Mouse (Mus musculus) forebrain, postnatal 0 days (tissue): ENCODE measurements around the gene Nhlh1. TPM values are rescaled to one million over a fixed set of nuclear protein-coding genes. Genes with fewer than 3 reads are reported as not detected.
A peak's percentile ranks its signal among the peaks of the same experiment; 100 is the strongest.

ENCODE experiments used
- ATAC-seq: fragments of 200-750 bp; cut with Nextera tagmentation; 2 replicates; pipeline ENCODE4 v1.8.0; 2017; ENCODE audit warnings: mild to moderate bottlenecking, moderate library complexity
- DNase-seq: peaks from one replicate; pipeline ENCODE4 v3.0.0-alpha.2; 2015
- H3K27ac ChIP-seq: fragments of 300-500 bp; sonication (generic); 2 replicates; pipeline ENCODE4 v1.5.1; 2014; ENCODE audit warnings: low read depth, mild to moderate bottlenecking, antibody characterized with exemption, low read length, moderate library complexity, mixed read lengths
- H3K27me3 ChIP-seq: fragments of 300-500 bp; sonication (generic); 2 replicates; pipeline ENCODE4 v1.6.1; 2014; ENCODE audit warnings: mild to moderate bottlenecking, low read length, mixed read lengths; ENCODE audit not compliant: insufficient read depth
- H3K36me3 ChIP-seq: fragments of 300-500 bp; sonication (generic); 2 replicates; pipeline ENCODE4 v1.6.1; 2014; ENCODE audit warnings: mild to moderate bottlenecking, moderate library complexity; ENCODE audit not compliant: insufficient read depth
- H3K4me1 ChIP-seq: fragments of 300-500 bp; sonication (generic); 2 replicates; pipeline ENCODE4 v1.6.1; 2014; ENCODE audit warnings: antibody characterized with exemption; ENCODE audit not compliant: insufficient read depth
- H3K4me2 ChIP-seq: fragments of 300-500 bp; sonication (generic); 2 replicates; pipeline ENCODE4 v1.6.1; 2014; ENCODE audit warnings: low read depth, mild to moderate bottlenecking, moderate library complexity
- H3K4me3 ChIP-seq: fragments of 300-500 bp; sonication (generic); 2 replicates; pipeline ENCODE4 v1.5.1; 2014; ENCODE audit warnings: low read depth, low read length, mixed read lengths
- H3K9ac ChIP-seq: fragments of 300-500 bp; sonication (generic); 2 replicates; pipeline ENCODE4 v1.6.1; 2014; ENCODE audit warnings: mild to moderate bottlenecking
- H3K9me3 ChIP-seq: fragments of 300-500 bp; sonication (generic); 2 replicates; pipeline ENCODE4 v1.6.1; 2016; ENCODE audit warnings: low read length
- CTCF ChIP-seq: sonication (generic); IDR thresholded peaks from 2 replicates; pipeline ENCODE4 v1.5.1; 2016; ENCODE audit warnings: antibody characterized with exemption, control low read depth, low read depth
- WGBS: fragments of 180-500 bp; shearing (Covaris S2); extraction: QIAGEN DNeasy Blood & Tissue Kit; methylation state at CpG from one replicate; pipeline ENCODE4 v1.1.7; 2014; 5-methylcytosine and 5-hydroxymethylcytosine counted together
- polyA plus RNA-seq: library from polyadenylated mRNA; unstranded; fragments of >200 nt; fragmentation: Nextera tagmentation; extraction: Ambion mirVana; gene quantifications from 2 replicates; pipeline ENCODE4 v1.2.1, GENCODE M21; 2015
- total RNA-seq: library from RNA; depleted of rRNA; stranded (reverse); fragments of >200 nt; gene quantifications from 2 replicates; pipeline ENCODE4 v1.2.3, GENCODE M21; 2014

The Nhlh1 gene
- total and polyA plus RNA-seq, 2 experiments from 2014 or later, result 0.47 to 0.95 TPM

DNA sequence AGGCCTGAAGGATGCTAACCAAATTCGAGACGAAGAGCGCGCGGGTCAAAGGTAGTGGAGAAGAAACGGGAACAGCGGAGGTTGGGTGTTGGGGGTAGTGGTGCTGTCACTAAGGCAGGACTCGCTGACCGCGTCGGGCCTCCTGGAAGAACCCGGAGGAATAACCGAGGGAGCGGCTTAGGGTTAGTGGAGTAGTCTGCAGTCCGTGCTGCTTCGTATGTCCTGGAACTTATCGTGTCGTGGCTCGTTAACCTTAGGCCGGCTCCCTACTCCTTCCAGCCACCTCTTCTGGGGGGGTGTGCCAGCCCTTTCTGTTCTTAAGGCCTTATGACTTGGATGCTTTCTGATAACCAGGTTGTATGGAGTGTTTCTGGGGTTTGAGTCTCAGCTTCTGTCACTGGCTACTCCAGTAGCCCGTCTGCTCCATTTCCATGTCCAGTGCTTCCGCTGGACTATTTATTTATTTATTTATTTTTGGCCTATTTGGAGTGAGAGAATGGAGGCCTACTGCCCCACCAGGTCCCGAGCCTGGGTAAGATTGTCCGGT is 25.6 kb upstream of the Nhlh1 start:
- H3K4me3 ChIP-seq, result peak overlapping the region; percentile 65
- peaks cover 15% of the 10 kb centered on the region for H3K36me3 ChIP-seq
- ATAC-seq, result peak; percentile 54
- peak overlapping the region; percentile 87 for H3K27ac ChIP-seq
- TF ChIP-seq CTCF, result no peak
- H3K9ac ChIP-seq, result peak overlapping the region; percentile 68
- 2% methylated on average over 24 of the region's 24 CpGs for WGBS
- no peaks in the 10 kb centered on the region for H3K9me3 ChIP-seq
- no peak for DNase-seq
- no peaks in the 10 kb centered on the region for H3K27me3 ChIP-seq
- peak overlapping the region; percentile 74 for H3K4me2 ChIP-seq
- peaks cover 11% of the 10 kb centered on the region for H3K4me1 ChIP-seq

DNA sequence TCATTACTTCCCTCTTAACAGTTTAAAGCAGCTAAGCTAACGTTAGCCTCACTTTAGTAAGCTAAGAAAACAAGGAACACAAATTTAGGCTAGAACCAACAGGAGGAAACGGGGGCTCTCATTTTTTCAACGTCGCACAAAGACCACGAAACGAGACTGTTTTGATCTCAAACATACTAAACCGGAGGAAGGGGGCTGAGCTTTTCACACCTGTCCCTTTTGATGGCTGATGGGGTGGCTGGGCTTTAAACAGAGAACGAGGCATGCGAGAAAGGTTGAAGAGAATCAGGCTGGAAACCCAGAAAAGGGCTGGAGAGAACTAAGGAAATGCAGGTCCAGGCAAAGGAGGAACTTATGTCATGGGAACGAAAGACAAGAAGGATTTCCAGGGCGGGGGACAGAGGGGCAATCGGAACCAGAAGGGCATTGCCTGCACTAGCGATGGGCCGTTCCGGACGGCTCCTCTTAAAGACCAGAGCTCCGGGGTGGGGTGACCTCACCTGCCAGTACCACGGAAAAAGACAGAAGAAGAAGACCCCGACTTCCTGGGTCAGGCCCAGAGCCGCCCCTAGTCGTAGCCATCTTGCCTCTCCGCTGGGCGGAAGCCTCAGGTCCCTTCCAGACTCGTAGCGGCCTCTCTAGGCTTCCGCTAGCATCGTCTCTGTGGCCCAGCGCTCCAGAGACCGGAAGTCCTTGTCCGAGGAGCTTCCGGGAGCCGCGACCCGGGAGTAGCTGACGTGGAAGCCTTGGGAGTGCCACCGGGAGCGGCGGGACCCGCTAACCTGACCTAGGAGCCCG is 24.9 kb upstream of the Nhlh1 start, which contains the start of the genes Copa and Ncstn:
Copa (plus strand) TSS at position 429 of the 798 bp plus-strand sequence.
Ncstn (minus strand) TSS at position 695 of the 798 bp plus-strand sequence.
- H3K9me3 ChIP-seq, result no peaks in the 10 kb centered on the region
- no peaks in the 10 kb centered on the region for H3K27me3 ChIP-seq
- peak within 1 kb of the TSS; percentile 74 for H3K4me2 ChIP-seq
- peaks cover 15% of the 10 kb centered on the region for H3K36me3 ChIP-seq
- H3K4me1 ChIP-seq, result peaks cover 11% of the 10 kb centered on the region
- TF ChIP-seq CTCF, result peak; percentile 65
- WGBS, result under 1% methylated on average over 40 of the region's 40 CpGs
- peak within 1 kb of the TSS; percentile 87 for H3K27ac ChIP-seq
- DNase-seq (peak; percentile 96), ATAC-seq (peak; percentile 99)
- peak within 1 kb of the TSS; percentile 65 for H3K4me3 ChIP-seq
- peak within 1 kb of the TSS; percentile 68 for H3K9ac ChIP-seq

DNA sequence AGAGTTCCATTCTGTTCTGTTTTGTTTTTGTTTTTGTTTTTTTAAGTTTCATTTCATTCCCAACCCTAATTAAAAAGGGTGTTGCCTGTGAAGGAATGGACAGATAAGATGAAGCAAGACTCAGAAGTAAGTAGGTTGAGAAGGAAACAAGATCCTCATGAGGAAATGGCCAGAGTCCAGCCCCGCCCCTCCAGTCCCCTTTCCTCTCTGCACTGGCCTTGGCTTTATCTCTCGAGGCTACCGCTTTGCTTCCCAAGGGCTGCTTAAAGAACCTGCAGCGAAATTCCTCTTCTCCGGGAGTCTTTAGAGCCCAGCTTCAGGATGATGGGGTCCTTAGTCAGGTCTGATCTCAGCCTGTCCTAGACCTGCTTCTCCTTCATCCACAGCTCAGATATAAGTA is 20.6 kb upstream of the Nhlh1 start:
- DNase-seq (no peak), ATAC-seq (no peak)
- H3K36me3 ChIP-seq, result peaks cover 40% of the 10 kb centered on the region
- WGBS, result 80% methylated on average over 5 of the region's 5 CpGs
- no peaks in the 10 kb centered on the region for H3K4me1 ChIP-seq
- H3K27ac ChIP-seq, result no peak overlapping the region
- no peak overlapping the region for H3K4me3 ChIP-seq
- H3K4me2 ChIP-seq, result no peak overlapping the region
- no peaks in the 10 kb centered on the region for H3K27me3 ChIP-seq
- H3K9me3 ChIP-seq, result no peaks in the 10 kb centered on the region
- no peak overlapping the region for H3K9ac ChIP-seq
- no peak for TF ChIP-seq CTCF

DNA sequence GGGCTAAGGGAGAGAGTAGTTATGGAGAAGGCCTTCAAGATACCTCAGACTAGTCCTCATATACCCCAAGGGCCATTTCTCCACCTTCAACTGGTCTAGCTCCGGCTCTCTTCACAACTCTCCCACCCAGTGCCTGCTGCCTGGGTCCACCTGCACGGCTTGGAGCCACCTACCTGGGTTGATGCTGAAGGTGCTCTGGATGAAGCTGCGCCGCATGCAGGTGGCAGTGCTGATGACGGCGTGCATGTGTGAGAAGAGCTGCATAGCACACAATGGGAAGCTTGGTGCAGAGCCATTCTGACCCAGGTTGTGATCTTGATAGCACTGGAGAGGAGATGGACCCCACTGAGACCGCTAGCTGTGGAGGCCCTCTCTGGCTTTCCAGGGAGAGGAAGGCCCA is 15.2 kb upstream of the Nhlh1 start:
- H3K9me3 ChIP-seq, result no peaks in the 10 kb centered on the region
- peaks cover 79% of the 10 kb centered on the region for H3K36me3 ChIP-seq
- H3K9ac ChIP-seq, result no peak overlapping the region
- H3K4me3 ChIP-seq, result no peak overlapping the region
- 97% methylated on average over 7 of the region's 7 CpGs for WGBS
- TF ChIP-seq CTCF, result no peak
- DNase-seq, result no peak
- no peak for ATAC-seq
- H3K27me3 ChIP-seq, result no peaks in the 10 kb centered on the region
- H3K27ac ChIP-seq, result no peak overlapping the region
- H3K4me2 ChIP-seq, result no peak overlapping the region
- no peaks in the 10 kb centered on the region for H3K4me1 ChIP-seq

DNA sequence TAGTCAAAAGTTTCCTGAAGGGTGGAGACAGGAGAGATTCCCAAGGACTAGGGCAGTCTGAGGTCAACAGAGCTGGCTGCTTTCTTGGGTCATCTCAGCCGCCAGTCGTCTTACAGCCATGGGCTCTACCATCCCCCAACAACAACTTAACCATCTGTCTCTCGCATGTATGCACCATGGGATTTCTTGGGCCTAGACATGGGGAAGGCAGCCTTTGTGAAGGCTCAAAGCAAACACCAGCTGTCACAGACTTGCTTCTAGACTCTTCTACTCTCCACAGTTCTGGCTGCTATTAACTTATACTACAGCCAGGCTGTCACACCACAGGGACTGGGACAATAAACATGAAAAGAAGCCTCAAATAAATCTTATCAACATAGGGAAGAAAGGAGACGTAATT is 14.2 kb upstream of the Nhlh1 start:
- Histone ChIP-seq H3K36me3 (peaks cover 89% of the 10 kb centered on the region), H3K27me3 (no peaks in the 10 kb centered on the region), H3K27ac (no peak overlapping the region), H3K4me3 (no peak overlapping the region), H3K9me3 (no peaks in the 10 kb centered on the region), H3K4me1 (no peaks in the 10 kb centered on the region), H3K4me2 (no peak overlapping the region), H3K9ac (no peak overlapping the region)
- no peak for TF ChIP-seq CTCF
- DNase-seq (peak; percentile 27), ATAC-seq (peak; percentile 86)
- 56% methylated on average over 4 of the region's 4 CpGs for WGBS

DNA sequence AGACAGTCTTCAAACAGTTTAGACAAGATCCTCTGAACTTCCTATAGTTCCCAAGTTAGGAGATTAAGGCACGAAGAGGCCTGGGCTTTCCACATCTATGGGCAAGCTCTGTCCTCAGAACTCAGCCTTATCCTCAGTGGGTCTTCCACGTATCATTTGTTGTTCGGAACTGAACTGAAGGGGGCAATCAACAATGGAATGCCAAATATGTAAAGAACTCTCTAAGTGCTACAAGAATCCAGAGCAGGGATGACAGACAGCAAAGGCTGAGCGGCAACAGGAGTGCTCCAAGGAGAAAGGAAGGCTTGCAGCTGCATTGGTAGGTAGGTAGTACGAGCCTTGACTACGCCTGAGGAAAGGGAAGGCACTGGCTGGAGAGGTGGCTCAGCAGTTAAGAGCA is 12.9 kb upstream of the Nhlh1 start:
- WGBS, result 84% methylated on average over 6 of the region's 6 CpGs
- no peaks in the 10 kb centered on the region for H3K27me3 ChIP-seq
- H3K9ac ChIP-seq, result no peak overlapping the region
- H3K4me3 ChIP-seq, result no peak overlapping the region
- H3K27ac ChIP-seq, result no peak overlapping the region
- H3K4me1 ChIP-seq, result no peaks in the 10 kb centered on the region
- H3K36me3 ChIP-seq, result peaks cover 95% of the 10 kb centered on the region
- TF ChIP-seq CTCF, result no peak
- H3K4me2 ChIP-seq, result no peak overlapping the region
- no peaks in the 10 kb centered on the region for H3K9me3 ChIP-seq
- DNase-seq (no peak), ATAC-seq (no peak)

DNA sequence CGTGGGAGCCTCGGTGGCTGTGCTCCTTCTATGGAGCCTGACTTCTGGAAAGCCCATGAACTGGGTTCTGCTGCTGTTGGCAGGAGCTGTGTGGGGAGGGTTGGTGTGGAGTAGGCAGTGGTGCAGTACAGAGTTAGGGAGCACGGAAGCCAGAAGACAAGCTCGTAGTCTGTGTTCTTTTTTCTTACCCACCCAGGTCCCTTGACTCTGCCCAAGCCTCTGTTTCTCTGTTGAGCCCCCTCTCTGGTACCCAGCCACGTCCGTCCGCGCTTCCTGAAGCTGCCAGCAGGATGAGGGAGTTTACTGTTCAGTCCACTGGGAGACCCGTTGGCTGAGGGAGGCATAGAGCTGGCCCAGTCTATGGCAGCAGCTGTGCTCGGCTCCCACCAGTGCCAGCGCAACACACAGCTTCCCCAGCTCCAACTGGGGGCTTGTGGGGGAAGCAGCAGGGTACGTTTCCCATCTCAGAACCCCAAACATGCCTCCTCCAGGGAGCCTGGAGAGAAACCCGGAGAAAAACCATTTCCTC is 7.3 kb upstream of the Nhlh1 start:
- peak; percentile 43 for DNase-seq

More for the DNA sequence above, 7.3 kb upstream of the Nhlh1 start:
- no peak overlapping the region for H3K27ac ChIP-seq
- H3K36me3 ChIP-seq, result peaks cover 54% of the 10 kb centered on the region
- H3K9me3 ChIP-seq, result no peaks in the 10 kb centered on the region
- H3K4me3 ChIP-seq, result no peak overlapping the region
- H3K27me3 ChIP-seq, result no peaks in the 10 kb centered on the region
- peak; percentile 87 for ATAC-seq
- WGBS, result 53% methylated on average over 13 of the region's 13 CpGs
- no peaks in the 10 kb centered on the region for H3K4me1 ChIP-seq
- no peak overlapping the region for H3K4me2 ChIP-seq
- 0 out of 2 replicates have a peak, but pooled peaks have one; percentile 10 for TF ChIP-seq CTCF
- no peak overlapping the region for H3K9ac ChIP-seq
